Mouse (Mus musculus) hindbrain, embryonic 10.5 days (tissue): ENCODE data around the gene Krt28. TPM values are rescaled to one million over a fixed set of nuclear protein-coding genes. Genes with fewer than 3 reads are reported as not detected.

Experiments
- DNase-seq: peaks from one replicate; pipeline ENCODE4 v3.0.0-alpha.2; 2017; ENCODE audit warnings: low spot score
- H3K27ac ChIP-seq: fragments of 300-500 bp; sonication (generic); 2 replicates; pipeline ENCODE4 v1.5.1; 2016; ENCODE audit warnings: mild to moderate bottlenecking, moderate library complexity
- H3K27me3 ChIP-seq: fragments of 300-500 bp; sonication (generic); 2 replicates; pipeline ENCODE4 v1.6.1; 2016; ENCODE audit warnings: mild to moderate bottlenecking; ENCODE audit not compliant: poor library complexity, insufficient read depth, severe bottlenecking
- H3K36me3 ChIP-seq: fragments of 300-500 bp; sonication (generic); 2 replicates; pipeline ENCODE4 v1.6.1; 2016; ENCODE audit warnings: mild to moderate bottlenecking, moderate library complexity
- H3K4me1 ChIP-seq: fragments of 300-500 bp; sonication (generic); replicated peaks from 2 replicates; pipeline ENCODE4 v1.6.1; 2016; ENCODE audit warnings: mild to moderate bottlenecking
- H3K4me3 ChIP-seq: fragments of 300-500 bp; sonication (generic); 2 replicates; pipeline ENCODE4 v1.5.1; 2016; ENCODE audit warnings: mild to moderate bottlenecking, moderate library complexity
- H3K9me3 ChIP-seq: fragments of 300-500 bp; sonication (generic); 2 replicates; pipeline ENCODE4 v1.6.1; 2016; ENCODE audit warnings: mild to moderate bottlenecking, moderate library complexity
- WGBS: fragments of 180-500 bp; shearing (Covaris S2); methylation state at CpG from one replicate; pipeline ENCODE4 v1.1.7; 2016; 5-methylcytosine and 5-hydroxymethylcytosine counted together
- polyA plus RNA-seq: library from polyadenylated mRNA; unstranded; fragments of >200 nt; fragmentation: Nextera tagmentation; extraction: Ambion mirVana; gene quantifications from 2 replicates; pipeline ENCODE4 v1.2.1, GENCODE M21; 2016

The Krt28 gene
- polyA plus RNA-seq, 1 experiment from 2014 or later, result 0.25 TPM

DNA sequence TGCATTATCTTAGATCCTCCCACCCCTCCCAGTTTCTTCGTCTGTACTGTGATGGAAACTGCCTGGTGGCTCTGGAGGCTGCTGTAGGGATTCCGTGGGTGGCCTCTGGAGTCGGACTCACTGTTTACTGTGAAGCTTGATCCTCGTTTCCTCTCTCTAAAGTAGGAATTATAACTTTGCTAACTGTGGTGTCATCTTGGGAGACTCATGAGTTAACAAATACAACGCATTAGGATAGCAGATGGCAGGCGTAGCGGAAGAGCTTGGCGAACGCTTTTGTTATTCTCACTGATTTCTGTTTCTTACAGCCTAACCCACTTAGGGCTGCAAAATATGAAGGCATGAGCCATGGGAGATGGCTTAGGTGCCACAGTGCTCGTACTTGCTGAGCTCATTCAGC lies 17.8 kb upstream of the Krt28 start:
- WGBS, result 88% methylated on average over 10 of the region's 10 CpGs
- Histone ChIP-seq H3K9me3 (no peaks in the 10 kb centered on the region), H3K27ac (no peak overlapping the region), H3K36me3 (0 out of 2 replicates have a peak, but pooled peaks cover 7% of the 10 kb centered on the region), H3K4me1 (no peaks in the 10 kb centered on the region), H3K27me3 (no peaks in the 10 kb centered on the region), H3K4me3 (no peak overlapping the region)
- no peak for DNase-seq

DNA sequence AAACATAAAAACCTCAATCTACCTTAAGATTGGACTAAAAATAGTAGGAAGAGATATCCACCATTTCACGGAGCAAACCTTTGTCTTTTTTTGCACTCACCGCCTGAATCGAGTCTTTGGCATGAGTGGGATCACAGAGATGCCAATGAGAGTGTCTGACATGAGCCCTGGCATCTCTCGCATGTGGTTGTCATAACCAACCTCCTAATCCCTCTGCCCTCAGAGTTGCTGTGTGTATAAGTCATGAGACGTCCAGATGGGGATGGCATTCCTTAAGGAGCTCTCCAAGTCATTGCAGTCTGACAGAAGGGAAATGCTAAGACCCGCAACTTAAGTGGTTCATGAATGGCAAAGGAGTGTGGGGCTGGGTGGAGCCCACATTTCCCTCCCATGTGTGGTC lies 16.7 kb upstream of the Krt28 start:
- Histone ChIP-seq H3K4me1 (peaks cover 8% of the 10 kb centered on the region), H3K36me3 (0 out of 2 replicates have a peak, but pooled peaks cover 7% of the 10 kb centered on the region), H3K9me3 (no peaks in the 10 kb centered on the region), H3K27ac (no peak overlapping the region), H3K4me3 (no peak overlapping the region), H3K27me3 (no peaks in the 10 kb centered on the region)
- 85% methylated on average over 6 of the region's 6 CpGs for WGBS
- no peak for DNase-seq

DNA sequence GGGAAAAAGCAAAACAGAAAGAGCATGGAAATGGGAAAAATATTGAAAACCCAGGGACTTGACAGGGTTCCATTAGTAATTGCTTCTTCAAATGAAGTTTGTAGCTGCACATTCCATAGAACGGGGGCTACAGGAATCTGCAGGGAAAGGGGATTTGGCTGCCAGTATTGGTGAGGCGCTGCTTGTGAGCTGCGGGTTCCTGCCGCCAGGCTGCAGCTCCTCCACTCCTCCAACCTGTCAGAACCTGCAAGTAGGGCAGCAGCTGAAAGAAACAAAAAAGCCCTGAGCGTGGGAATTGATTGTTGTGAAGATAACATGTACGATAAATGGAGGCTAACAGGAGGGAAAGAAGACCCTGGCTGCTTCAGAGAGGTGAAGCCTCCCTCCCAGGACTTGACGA lies 16.2 kb upstream of the Krt28 start:
- WGBS, result 79% methylated on average over 7 of the region's 7 CpGs
- H3K27ac ChIP-seq, result no peak overlapping the region
- H3K4me1 ChIP-seq, result peaks cover 9% of the 10 kb centered on the region
- H3K9me3 ChIP-seq, result no peaks in the 10 kb centered on the region
- DNase-seq, result no peak
- H3K36me3 ChIP-seq, result 0 out of 2 replicates have a peak, but pooled peaks cover 7% of the 10 kb centered on the region
- H3K27me3 ChIP-seq, result no peaks in the 10 kb centered on the region
- no peak overlapping the region for H3K4me3 ChIP-seq

DNA sequence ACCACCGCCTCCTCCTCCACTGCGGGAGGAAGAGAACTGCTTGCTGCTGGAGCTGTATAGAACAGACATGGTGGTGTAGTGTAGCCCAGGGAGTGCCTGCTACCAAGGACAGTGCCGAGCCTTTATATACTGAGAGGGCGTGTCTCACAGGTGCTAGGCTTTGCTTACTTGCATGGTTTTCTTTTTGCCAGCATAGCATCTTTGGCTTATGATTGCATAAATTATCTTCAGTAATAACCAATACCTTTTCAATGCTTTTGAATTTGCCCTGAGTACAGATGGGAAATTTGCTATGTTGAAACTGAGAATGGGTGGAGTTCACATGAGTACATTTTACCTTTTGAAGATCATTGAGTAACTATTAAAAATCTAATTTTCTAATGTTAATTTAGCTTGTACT lies 14.6 kb upstream of the Krt28 start, which contains the start of gene Krt10:
Krt10 (minus strand) TSS at position 101 of the 400 bp plus-strand sequence.
- whole genome bisulfite sequencing, result 86% methylated on average over 4 of the region's 4 CpGs

DNA sequence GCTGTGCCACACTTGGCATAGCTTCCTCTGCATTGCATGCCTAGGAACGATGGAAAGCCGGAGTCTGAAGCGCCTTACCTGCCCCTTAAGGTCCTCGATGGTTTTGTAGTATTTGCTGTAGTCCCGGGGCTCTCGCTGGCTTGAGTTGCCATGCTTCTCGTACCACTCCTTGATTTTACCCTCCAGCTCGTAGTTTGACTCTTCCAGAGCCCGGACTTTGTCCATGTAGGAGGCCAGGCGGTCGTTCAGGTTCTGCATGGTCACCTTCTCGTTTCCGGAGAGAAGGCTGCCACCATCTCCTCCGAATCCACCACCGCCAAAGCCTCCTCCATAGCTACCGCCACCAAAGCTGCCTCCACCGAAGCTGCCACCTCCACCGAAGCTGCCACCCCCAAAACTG lies 14.0 kb upstream of the Krt28 start:
- WGBS, result 95% methylated on average over 18 of the region's 18 CpGs

More for the DNA sequence above, 14.6 kb upstream of the Krt28 start, which contains the start of gene Krt10:
- Histone ChIP-seq H3K4me1 (peaks cover 9% of the 10 kb centered on the region), H3K27me3 (peaks cover 3% of the 10 kb centered on the region; the same call in 1 of the 2 replicates), H3K4me3 (no peak within 1 kb of the TSS), H3K27ac (no peak within 1 kb of the TSS), H3K9me3 (no peaks in the 10 kb centered on the region), H3K36me3 (0 out of 2 replicates have a peak, but pooled peaks cover 7% of the 10 kb centered on the region)
- DNase-seq, result no peak

DNA sequence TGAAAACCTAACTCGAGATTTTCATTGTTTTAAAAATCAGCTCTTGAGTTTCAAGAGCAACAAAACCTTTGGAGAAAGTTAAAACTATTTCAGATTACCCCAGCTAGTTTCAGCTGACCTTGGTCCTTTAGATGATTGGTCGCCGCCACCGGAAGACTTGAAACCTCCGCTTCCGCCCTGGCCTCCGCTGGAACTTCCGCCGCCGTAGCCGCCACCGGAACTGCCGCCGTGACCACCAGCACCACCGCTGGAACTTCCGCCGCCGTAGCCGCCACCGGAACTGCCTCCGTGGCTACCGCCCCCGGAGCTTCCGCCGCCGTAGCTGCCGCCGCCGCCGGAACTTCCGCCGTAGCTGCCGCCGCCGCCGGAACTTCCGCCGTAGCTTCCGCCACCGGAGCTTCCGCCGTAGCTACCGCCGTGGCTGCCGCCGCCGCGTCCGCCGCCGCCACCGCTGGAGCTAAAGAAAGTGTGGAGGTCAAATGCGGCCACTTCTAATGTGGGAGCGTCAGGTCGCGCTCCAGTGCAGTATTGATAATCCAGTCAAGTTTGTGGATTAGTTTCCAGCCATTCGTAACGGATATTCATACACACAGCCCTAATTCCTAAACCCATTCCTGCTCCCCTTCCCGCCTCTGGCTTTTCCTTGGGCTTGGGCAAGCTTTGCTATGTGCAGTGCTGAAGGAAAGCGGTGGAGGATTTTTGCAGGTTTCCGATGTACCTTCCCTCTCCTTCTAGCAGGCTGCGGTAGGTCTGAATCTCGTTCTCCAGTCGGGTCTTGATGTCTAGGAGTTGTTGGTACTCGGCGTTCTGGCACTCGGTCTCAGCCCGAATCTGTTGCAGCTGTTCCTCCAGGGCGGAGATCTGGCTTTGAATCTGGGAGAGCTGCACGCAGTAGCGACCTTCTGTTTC lies 11.4 kb upstream of the Krt28 start:
- Histone ChIP-seq H3K27me3 (peaks cover 21% of the 10 kb centered on the region), H3K9me3 (no peaks in the 10 kb centered on the region), H3K36me3 (0 out of 2 replicates have a peak, but pooled peaks cover 7% of the 10 kb centered on the region), H3K4me1 (peaks cover 9% of the 10 kb centered on the region), H3K27ac (peak overlapping the region; percentile 93), H3K4me3 (peak overlapping the region; percentile 69)
- 2% methylated on average over 71 of the region's 71 CpGs for WGBS
- DNase-seq, result peak; percentile 92

More for the DNA sequence above, 14.0 kb upstream of the Krt28 start:
- Histone ChIP-seq H3K4me1 (peaks cover 9% of the 10 kb centered on the region), H3K9me3 (no peaks in the 10 kb centered on the region), H3K27ac (no peak overlapping the region), H3K36me3 (0 out of 2 replicates have a peak, but pooled peaks cover 7% of the 10 kb centered on the region), H3K4me3 (no peak overlapping the region), H3K27me3 (peaks cover 7% of the 10 kb centered on the region; the same call in 1 of the 2 replicates)
- no peak for DNase-seq

DNA sequence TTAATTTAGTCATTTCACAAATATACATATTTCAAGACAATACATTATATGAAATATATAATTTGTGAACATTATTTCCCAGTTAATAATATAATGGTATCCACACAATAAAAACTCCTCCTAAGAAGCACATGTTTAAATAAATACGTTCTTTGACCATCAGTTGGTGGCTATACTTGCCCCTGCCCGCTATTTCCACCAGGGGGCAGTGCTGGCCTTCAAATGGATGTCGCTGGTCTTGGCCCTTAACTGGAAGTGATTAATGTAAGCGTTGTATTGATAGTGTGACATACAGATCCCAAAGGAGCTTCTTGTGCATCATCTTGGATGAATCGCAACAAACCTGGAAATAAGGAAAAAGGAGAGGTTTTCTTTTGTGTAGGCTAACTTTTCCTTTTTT lies 4.9 kb upstream of the Krt28 start:
- peak; percentile 71 for DNase-seq
- 23% methylated on average over 5 of the region's 5 CpGs for WGBS

DNA sequence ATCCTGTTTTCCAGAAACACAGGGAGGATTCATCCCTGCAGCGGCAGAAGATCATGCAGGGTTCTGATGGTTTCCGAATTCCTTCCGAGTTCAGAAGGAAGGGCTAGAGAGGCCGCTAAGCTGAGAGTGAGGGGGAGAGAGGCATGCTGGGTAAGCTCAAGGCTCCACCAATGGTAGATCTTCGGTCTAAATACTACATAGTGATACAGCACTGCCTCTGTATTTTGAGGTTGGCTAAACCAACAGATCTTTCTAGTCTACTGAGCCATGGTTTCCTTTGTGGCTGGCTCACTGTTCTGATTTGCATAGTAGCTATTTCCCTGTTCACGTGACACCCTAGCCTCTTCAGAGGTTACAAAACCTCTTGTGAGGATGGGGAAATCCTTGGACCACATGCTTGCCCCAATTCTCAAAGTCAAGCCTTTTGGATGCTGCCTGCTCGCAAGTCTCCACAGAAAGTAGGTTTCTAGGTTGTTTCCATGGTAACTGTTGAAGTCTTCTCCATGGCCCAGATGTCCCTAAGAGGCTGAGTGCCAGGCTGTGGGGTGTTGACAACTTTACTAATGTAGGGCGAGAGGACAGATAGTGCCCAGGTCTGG lies 4.8 kb downstream of the Krt28 start:
- Histone ChIP-seq H3K27ac (no peak overlapping the region), H3K4me3 (no peak overlapping the region), H3K9me3 (no peaks in the 10 kb centered on the region), H3K27me3 (no peaks in the 10 kb centered on the region), H3K4me1 (no peaks in the 10 kb centered on the region), H3K36me3 (no peaks in the 10 kb centered on the region)
- 87% methylated on average over 8 of the region's 8 CpGs for WGBS
- DNase-seq, result no peak

More for the DNA sequence above, 4.9 kb upstream of the Krt28 start:
- no peaks in the 10 kb centered on the region for H3K9me3 ChIP-seq
- H3K4me1 ChIP-seq, result no peaks in the 10 kb centered on the region
- H3K27ac ChIP-seq, result no peak overlapping the region
- no peak overlapping the region for H3K4me3 ChIP-seq
- no peaks in the 10 kb centered on the region for H3K36me3 ChIP-seq
- peaks cover 21% of the 10 kb centered on the region for H3K27me3 ChIP-seq

DNA sequence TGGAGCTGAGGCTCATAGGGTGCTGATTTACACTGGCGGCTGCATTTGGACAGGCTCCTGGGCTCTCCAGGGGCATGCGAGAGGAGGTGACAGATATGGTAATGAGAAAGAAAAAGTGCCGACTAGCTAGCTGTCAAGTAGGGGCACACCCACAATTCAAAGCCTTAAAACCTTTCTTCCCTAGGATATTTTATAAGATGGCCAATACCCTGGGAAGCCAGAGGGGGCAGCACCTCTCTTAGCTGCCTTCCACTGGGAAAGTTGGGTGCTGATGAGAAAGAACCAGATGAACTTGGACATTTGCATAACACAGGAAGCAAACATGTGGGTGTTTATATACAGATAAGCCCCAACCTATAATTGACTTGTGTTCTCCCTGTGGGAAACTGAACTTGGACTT lies 5.5 kb downstream of the Krt28 start:
- H3K36me3 ChIP-seq, result no peaks in the 10 kb centered on the region
- H3K4me3 ChIP-seq, result no peak overlapping the region
- H3K9me3 ChIP-seq, result no peaks in the 10 kb centered on the region
- no peaks in the 10 kb centered on the region for H3K27me3 ChIP-seq
- WGBS, result 11% methylated on average over 3 of the region's 3 CpGs
- no peak overlapping the region for H3K27ac ChIP-seq
- DNase-seq, result peak; percentile 22
- no peaks in the 10 kb centered on the region for H3K4me1 ChIP-seq

DNA sequence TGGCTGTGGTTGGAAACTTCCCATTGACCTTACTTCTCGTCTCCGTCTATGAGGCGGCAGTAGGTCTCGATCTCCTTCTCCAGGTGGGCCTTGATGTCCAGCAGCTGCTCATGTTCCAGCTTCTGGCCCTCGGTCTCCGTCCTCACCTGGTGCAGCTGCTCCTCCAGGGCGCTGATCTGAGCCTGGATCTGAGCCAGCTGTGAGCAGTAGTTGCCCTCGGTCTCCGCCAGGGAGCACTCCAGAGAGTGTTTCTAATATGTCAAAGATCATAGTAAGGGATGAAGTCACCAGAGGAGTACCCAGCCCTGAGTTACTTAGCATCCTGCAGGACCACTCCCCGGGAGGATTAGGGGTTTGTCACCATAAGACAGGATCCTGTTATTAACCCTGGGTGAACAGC lies 7.9 kb downstream of the Krt28 start:
- DNase-seq, result no peak
- WGBS, result 51% methylated on average over 10 of the region's 10 CpGs

DNA sequence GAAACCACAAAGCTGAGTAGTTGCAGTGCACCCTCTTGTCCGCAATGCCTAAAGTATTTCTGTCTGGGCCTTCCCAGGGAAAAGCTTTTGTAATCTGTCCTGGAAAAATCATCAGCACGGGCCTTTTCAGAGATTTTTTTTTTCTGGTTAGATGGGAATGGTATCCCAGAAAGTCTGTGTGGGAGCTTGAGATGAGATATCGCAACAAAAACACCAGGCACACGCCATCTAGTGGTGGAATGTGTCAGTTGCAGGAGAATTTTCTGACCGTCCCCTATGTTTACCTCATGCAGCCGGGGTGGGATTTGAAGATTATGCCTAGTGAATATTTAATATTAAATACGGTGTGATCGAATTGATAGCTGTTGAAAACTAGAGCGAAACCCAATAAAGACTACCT lies 10.3 kb downstream of the Krt28 start:
- DNase-seq, result peak; percentile 34
- 26% methylated on average over 9 of the region's 9 CpGs for WGBS
- no peaks in the 10 kb centered on the region for H3K4me1 ChIP-seq

More for the DNA sequence above, 7.9 kb downstream of the Krt28 start:
- H3K4me1 ChIP-seq, result no peaks in the 10 kb centered on the region
- H3K27ac ChIP-seq, result no peak overlapping the region
- H3K27me3 ChIP-seq, result no peaks in the 10 kb centered on the region
- H3K36me3 ChIP-seq, result no peaks in the 10 kb centered on the region
- no peak overlapping the region for H3K4me3 ChIP-seq
- H3K9me3 ChIP-seq, result no peaks in the 10 kb centered on the region

DNA sequence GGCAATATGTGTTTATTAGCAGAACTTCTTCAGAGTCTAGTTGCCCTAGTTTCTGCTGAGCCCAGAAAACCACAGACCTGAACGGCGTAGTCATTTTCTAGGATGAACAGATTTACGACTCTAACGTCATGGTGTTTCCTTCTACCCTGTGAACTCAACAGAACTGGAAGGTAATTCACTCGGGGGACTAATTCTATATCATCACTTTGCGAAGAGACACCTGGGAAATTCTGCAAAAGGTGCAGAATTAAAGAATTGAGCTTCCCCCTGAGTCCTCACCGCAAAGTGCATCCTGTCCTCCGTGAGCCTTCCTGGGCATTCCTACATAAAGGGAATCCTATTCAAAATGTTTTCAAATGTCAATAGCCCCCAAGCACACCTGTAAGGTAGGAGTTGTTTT lies 13.3 kb downstream of the Krt28 start:
- Histone ChIP-seq H3K27me3 (no peaks in the 10 kb centered on the region), H3K9me3 (no peaks in the 10 kb centered on the region), H3K36me3 (no peaks in the 10 kb centered on the region), H3K27ac (no peak overlapping the region), H3K4me3 (no peak overlapping the region), H3K4me1 (no peaks in the 10 kb centered on the region)
- no peak for DNase-seq
- WGBS, result 90% methylated on average over 8 of the region's 8 CpGs

More for the DNA sequence above, 10.3 kb downstream of the Krt28 start:
- Histone ChIP-seq H3K27ac (no peak overlapping the region), H3K27me3 (no peaks in the 10 kb centered on the region), H3K4me3 (no peak overlapping the region), H3K9me3 (no peaks in the 10 kb centered on the region), H3K36me3 (no peaks in the 10 kb centered on the region)

DNA sequence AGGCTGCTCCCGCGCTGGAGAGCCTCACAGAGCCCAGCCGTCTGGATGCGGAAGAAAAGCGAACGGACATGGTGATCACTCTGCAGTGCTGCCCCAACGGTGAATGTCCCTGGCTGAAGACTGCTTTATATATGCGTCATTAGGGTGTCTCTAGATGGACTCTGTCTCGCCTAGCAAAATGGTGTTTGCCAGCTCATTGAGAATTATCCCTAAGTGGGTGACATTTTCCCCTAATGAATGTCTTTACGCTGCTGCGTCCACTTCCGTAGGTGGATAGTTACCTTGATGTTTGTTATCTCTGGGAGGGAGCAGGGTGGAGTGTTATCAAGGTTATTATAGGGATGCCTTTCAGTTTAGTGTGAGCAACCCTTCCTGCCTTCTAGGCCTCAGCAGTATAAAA lies 23.7 kb downstream of the Krt28 start, which contains the start of gene Krt27:
Krt27 (minus strand) TSS at position 101 of the 400 bp plus-strand sequence.
- H3K9me3 ChIP-seq, result no peaks in the 10 kb centered on the region
- H3K36me3 ChIP-seq, result no peaks in the 10 kb centered on the region

More for the DNA sequence above, 23.7 kb downstream of the Krt28 start, which contains the start of gene Krt27:
- DNase-seq, result no peak
- WGBS, result 82% methylated on average over 12 of the region's 12 CpGs
- H3K27me3 ChIP-seq, result 0 out of 2 replicates have a peak, but pooled peaks cover 3% of the 10 kb centered on the region
- H3K4me1 ChIP-seq, result no peaks in the 10 kb centered on the region
- H3K27ac ChIP-seq, result no peak within 1 kb of the TSS
- H3K4me3 ChIP-seq, result no peak within 1 kb of the TSS
